Mouse (Mus musculus) CD8-positive naive resting alpha-beta T cell, adult 2 months (primary cell): Measurements from ENCODE around the gene 1700067K01Rik.

Experiments
- DNase-seq, 2 experiments: peaks; one replicate each; pipeline ENCODE4 v3.0.0; 2022; ENCODE audit warnings: low read depth in 2 of 2, low spot score in 2 of 2

The 1700067K01Rik gene

GRCm38 (mm10) chr8:84046505-84046904, 45.2 kb downstream of the 1700067K01Rik start:
- DNase-seq, result no peak

DNA sequence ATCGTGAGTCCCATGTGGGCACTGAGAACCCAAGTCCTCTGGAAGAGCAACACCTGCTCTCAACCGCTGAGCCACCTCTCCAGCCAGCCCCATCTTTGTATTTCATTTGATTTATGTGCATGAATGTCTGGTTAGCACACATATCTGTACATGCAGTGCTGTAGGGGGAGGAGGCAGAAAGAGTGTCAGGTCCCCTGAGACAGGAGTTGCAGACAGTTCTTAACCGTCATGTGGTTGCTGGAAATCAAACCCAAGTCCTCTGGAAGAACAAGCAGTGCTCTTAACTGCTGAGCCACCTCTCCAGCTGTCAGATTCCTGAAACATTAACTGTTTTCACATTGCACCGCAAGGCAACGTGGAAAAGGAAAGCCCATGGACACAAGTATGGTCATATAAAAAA, 46.9 kb downstream of the 1700067K01Rik start:
- DNase-seq, result no peak

DNA sequence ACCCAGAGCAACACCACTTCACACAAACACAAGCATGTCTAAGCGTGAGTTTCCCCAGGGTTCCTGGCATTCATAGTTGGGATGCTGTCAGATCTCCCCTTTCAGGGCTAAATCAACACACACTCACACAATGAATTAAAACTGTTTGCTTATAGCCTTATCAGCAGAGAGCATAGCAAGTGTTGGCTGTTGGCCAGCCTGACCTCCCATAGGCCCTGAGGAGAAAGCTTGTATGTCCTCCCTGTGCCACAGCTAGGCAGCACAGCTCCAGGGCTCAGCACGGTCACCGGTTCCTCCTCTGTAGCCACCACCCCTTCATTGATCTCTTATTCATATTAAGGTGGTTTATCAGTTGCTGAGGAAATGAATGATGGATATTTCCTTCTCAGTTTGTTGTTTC, 51.4 kb downstream of the 1700067K01Rik start:
- no peak for DNase-seq

DNA sequence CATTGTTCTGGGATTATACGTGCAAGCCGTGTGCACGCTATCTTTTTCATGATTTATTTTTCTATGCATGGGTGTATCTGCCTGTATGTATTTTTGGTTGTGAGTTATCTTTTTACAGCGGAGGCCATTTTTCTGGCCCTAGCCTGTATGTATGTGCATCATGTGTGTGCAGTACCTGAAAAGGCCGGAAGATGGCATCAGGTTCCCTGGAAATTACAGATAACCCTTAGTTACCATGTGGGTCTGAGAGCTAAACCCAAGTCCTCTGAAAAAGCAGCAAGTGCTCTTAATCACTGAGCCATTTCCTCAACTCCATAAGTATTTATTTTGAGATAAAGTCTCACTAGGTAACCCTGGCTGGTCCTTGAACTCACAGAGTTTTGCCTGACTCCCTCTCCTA, 51.9 kb downstream of the 1700067K01Rik start:
- DNase-seq, result no peak
